Mouse (Mus musculus): ENCODE data around the gene Bckdha.

GRCm38 (mm10) chr7:25610056-25610455, 48.7 kb downstream of the Bckdha start:
- no peak for TF ChIP-seq GATA1 (IDR thresholded peaks at IDR 0.05; ENCODE audit: low read depth, low read length)
- TF ChIP-seq BHLHE40 (IDR thresholded peaks at IDR 0.05; ENCODE audit: borderline replicate concordance, low read depth, low read length), result no peak

Measured in MEL (cell line).